Mouse (Mus musculus) testis, adult 2 months (tissue): ENCODE measurements around the gene B3galt5.

Source experiments
- CTCF ChIP-seq: fragments of 200-500 bp; IDR thresholded peaks from 2 replicates; pipeline ENCODE4 v1.5.1; 2012; ENCODE audit warnings: low read depth, mild to moderate bottlenecking, inconsistent platforms, low read length, moderate library complexity; ENCODE audit not compliant: control insufficient read depth, insufficient read depth, insufficient replicate concordance
- POLR2A ChIP-seq: fragments of 200-500 bp; IDR thresholded peaks from 2 replicates; pipeline ENCODE4 v1.6.1; 2012; ENCODE audit warnings: low read depth, mild to moderate bottlenecking, inconsistent platforms, low read length, moderate library complexity; ENCODE audit not compliant: control insufficient read depth

DNA sequence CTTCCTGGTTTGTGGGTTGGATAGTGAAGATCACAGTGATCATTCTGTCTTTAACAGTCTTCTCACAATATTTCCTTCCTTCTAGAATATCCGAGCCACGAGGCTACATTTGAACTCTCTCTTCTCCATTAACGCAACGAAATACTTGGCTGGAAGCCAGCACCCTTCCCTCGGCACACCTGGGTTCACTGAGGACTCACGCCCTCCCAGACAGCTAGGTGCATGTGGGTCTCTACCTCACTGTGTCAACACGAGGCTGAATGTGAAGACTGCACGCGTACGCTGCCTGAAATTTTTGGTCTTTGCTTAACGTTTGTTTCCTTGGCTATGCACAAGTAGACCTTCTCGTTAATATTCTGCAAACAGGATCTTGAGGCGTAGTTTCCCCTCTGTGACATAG, 7.2 kb upstream of the B3galt5 start:
- no peak for TF ChIP-seq POLR2A
- TF ChIP-seq CTCF: no peak
